Mouse (Mus musculus) heart, embryonic 16.5 days (tissue): ENCODE data around the gene Banf1. TPM values are rescaled to one million over a fixed set of nuclear protein-coding genes. Genes with fewer than 3 reads are reported as not detected.
A peak's percentile ranks its signal among the peaks of the same experiment; 100 is the strongest.

Experiments used
- ATAC-seq: fragments of 200-750 bp; cut with Nextera tagmentation; replicated peaks from 2 replicates; pipeline ENCODE4 v1.8.0; 2017; ENCODE audit warnings: moderate number of reproducible peaks; ENCODE audit not compliant: insufficient read depth, low FRiP score; ENCODE audit errors: extremely low read depth
- H3K27ac ChIP-seq: fragments of 300-500 bp; sonication (generic); 2 replicates; pipeline ENCODE4 v1.5.1; 2014; ENCODE audit warnings: mild to moderate bottlenecking, low read length, control low read depth, moderate library complexity
- H3K27me3 ChIP-seq: fragments of 300-500 bp; sonication (generic); 2 replicates; pipeline ENCODE4 v1.6.1; 2014; ENCODE audit warnings: low read length, mixed read lengths; ENCODE audit not compliant: control insufficient read depth, insufficient read depth
- H3K36me3 ChIP-seq: fragments of 300-500 bp; sonication (generic); 2 replicates; pipeline ENCODE4 v1.6.1; 2014; ENCODE audit not compliant: control insufficient read depth, insufficient read depth
- H3K4me1 ChIP-seq: fragments of 300-500 bp; sonication (generic); 2 replicates; pipeline ENCODE4 v1.6.1; 2014; ENCODE audit warnings: low read length, mixed read lengths; ENCODE audit not compliant: control insufficient read depth, insufficient read depth
- H3K4me2 ChIP-seq: fragments of 300-500 bp; sonication (generic); 2 replicates; pipeline ENCODE4 v1.6.1; 2014; ENCODE audit warnings: low read depth, mild to moderate bottlenecking, control low read depth, low read length
- H3K4me3 ChIP-seq: fragments of 300-500 bp; sonication (generic); 2 replicates; pipeline ENCODE4 v1.5.1; 2014; ENCODE audit warnings: mild to moderate bottlenecking, control low read depth, low read length
- H3K9ac ChIP-seq: fragments of 300-500 bp; sonication (generic); 2 replicates; pipeline ENCODE4 v1.6.1; 2014; ENCODE audit warnings: low read length, control low read depth
- H3K9me3 ChIP-seq: fragments of 300-500 bp; sonication (generic); replicated peaks from 2 replicates; pipeline ENCODE4 v1.6.1; 2016; ENCODE audit warnings: low read length; ENCODE audit not compliant: control insufficient read depth
- WGBS: fragments of 180-500 bp; shearing (Covaris S2); extraction: QIAGEN DNeasy Blood & Tissue Kit; methylation state at CpG from one replicate; pipeline ENCODE4 v1.1.7; 2014; 5-methylcytosine and 5-hydroxymethylcytosine counted together
- polyA plus RNA-seq: library from polyadenylated mRNA; unstranded; fragments of >200 nt; fragmentation: Nextera tagmentation; extraction: Ambion mirVana; gene quantifications from 2 replicates; pipeline ENCODE4 v1.2.1, GENCODE M21; 2015

Banf1 gene
- polyA plus RNA-seq, 1 experiment from 2014 or later: 465 TPM

DNA sequence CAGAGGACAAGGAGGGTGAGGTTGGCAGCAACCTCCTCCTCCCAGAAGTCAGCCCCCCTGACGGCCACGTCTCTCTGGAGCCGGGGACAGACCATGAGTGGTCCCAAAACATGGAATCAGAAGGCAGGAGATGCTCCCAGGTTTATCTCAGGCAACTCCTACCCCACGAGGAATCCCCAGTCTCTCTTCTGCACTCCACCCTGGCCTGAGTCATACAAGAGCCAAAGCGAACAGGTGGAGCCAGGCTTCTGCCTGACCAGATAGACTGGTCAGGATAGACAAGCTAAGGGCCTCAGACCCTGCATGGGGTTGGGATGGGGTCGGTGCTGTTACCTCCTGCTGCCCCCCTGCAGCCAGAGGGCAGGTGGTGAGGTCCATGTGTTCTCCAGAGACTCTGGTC lies 18.9 kb downstream of the Banf1 start:
- H3K9ac ChIP-seq: no peak overlapping the region

DNA sequence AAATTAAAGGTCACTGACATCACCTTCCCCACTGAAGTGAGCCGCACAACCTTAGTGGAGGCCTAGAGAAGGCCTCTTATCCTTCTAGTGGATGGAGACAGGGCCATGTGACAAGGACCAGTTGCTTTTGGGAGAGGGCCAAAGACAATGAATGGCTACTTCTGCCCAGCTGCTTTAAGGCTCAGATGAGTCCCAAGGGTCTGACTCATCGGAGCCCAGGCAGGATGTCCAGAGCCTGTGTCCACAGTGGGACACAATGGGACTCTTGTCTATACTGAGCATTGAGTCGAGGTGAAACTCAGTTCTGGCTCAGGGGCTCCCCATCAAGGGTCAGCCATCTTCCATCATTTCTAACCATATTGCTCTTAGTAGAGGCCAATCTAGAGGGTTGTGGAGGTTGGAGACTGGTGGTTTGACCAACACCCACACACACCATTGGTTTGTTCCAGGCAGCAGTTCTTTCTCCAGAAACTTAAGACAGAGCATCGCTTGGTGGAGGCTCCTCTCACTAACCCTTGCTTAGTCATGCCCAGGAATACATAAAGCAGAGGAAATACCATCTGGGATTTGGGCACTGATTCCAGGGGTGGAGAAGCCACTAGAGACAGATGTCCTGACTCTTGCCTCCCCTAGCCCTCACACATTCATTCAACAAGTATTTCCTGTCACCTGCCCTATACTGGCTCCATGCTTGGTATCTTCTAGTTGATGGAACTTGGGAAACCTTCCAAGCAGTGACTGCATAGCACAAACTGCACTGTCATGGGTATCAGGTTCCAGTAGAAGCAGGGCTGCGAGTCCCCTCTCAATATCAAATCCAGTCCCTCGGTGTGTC lies 21.5 kb downstream of the Banf1 start:
- H3K4me2 ChIP-seq: no peak overlapping the region
- peak overlapping the region; percentile 32 for H3K27ac ChIP-seq
- ATAC-seq: peak; percentile 71
- no peak overlapping the region for H3K9ac ChIP-seq
- H3K4me3 ChIP-seq: no peak overlapping the region
- no peaks in the 10 kb centered on the region for H3K36me3 ChIP-seq
- WGBS: 55% methylated on average over 6 of the region's 6 CpGs
- H3K27me3 ChIP-seq: no peaks in the 10 kb centered on the region
- no peaks in the 10 kb centered on the region for H3K9me3 ChIP-seq
- peaks cover 10% of the 10 kb centered on the region for H3K4me1 ChIP-seq

More for the DNA sequence above, 18.9 kb downstream of the Banf1 start:
- Histone ChIP-seq H3K9me3 (no peaks in the 10 kb centered on the region), H3K27ac (no peak overlapping the region), H3K27me3 (no peaks in the 10 kb centered on the region), H3K4me2 (no peak overlapping the region), H3K4me1 (peaks cover 10% of the 10 kb centered on the region), H3K36me3 (no peaks in the 10 kb centered on the region), H3K4me3 (no peak overlapping the region)
- no peak for ATAC-seq
- 70% methylated on average over 6 of the region's 6 CpGs for WGBS

DNA sequence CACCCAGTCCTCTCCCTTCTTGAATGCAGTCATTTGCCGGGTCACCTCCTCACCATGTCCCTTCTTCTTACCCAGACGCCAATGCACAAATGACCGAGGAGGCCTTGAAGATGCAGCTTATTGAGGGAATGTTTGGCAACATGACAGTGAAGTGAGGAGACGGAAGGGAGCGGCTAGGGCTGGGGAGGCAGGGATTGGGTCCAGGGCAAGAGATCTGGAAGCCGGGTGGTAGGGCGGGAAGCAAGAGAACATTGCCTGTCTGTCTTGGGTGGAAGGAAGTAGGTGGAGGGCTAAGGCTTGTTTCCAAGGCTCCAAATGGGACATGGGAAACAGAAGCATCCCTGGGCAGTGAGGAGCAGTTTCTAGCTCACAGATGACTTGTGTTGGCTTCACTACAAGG lies 25.6 kb downstream of the Banf1 start:
- no peak overlapping the region for H3K9ac ChIP-seq
- no peaks in the 10 kb centered on the region for H3K27me3 ChIP-seq
- H3K9me3 ChIP-seq: no peaks in the 10 kb centered on the region
- no peak overlapping the region for H3K27ac ChIP-seq
- no peaks in the 10 kb centered on the region for H3K36me3 ChIP-seq
- WGBS: 83% methylated on average over 7 of the region's 7 CpGs
- H3K4me1 ChIP-seq: 0 out of 2 replicates have a peak, but pooled peaks cover 5% of the 10 kb centered on the region
- no peak overlapping the region for H3K4me2 ChIP-seq
- H3K4me3 ChIP-seq: no peak overlapping the region
- ATAC-seq: no peak

DNA sequence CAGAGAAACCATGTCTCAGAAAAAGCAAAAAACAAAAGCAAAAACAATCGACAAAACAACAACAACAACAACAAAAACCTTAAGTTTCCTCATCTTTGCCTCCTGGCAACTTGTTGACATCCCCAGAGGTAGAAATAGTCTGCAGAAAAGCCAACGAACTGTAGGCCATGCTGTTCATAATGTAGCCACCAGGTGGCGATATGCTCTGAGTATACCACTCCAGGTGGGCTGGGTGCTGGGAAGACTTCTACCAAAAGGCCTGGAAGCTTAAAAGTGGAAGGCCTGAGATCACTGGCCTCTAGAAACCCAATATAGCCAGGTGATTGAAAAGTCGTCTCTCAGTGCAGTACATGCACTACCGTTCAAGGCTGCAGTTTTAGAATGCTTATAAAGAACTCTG lies 29.0 kb downstream of the Banf1 start:
- Histone ChIP-seq H3K4me1 (peaks cover 6% of the 10 kb centered on the region), H3K36me3 (no peaks in the 10 kb centered on the region), H3K27ac (no peak overlapping the region), H3K9ac (no peak overlapping the region), H3K27me3 (no peaks in the 10 kb centered on the region), H3K9me3 (no peaks in the 10 kb centered on the region), H3K4me3 (no peak overlapping the region), H3K4me2 (no peak overlapping the region)
- 17% methylated on average over 5 of the region's 5 CpGs for WGBS
- no peak for ATAC-seq

DNA sequence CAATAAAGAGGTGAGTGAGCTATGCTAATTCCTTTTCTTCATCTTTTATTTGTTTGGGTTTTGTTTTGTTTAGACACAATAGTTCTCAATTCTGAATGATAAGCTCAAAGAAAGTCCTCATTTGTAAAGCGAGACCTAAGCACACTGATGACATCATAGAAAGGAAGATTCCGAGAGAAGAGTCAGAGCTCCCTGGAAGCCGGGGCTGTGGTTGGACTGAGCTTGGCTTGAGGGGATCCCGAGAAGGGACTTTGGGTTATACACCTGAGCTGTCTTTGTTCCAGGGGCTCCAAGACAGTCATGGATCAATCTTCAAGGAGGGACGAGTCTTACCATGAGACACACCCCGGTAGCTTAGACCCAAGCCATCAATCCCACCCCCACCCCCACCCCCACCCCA lies 31.5 kb downstream of the Banf1 start, which contains the start of gene Catsper1:
TSS of gene Catsper1 (plus strand) at position 301 of the 400 bp plus-strand sequence.
- H3K4me2 ChIP-seq: no peak within 1 kb of the TSS
- WGBS: 82% methylated on average over 6 of the region's 6 CpGs
- no peak for ATAC-seq

DNA sequence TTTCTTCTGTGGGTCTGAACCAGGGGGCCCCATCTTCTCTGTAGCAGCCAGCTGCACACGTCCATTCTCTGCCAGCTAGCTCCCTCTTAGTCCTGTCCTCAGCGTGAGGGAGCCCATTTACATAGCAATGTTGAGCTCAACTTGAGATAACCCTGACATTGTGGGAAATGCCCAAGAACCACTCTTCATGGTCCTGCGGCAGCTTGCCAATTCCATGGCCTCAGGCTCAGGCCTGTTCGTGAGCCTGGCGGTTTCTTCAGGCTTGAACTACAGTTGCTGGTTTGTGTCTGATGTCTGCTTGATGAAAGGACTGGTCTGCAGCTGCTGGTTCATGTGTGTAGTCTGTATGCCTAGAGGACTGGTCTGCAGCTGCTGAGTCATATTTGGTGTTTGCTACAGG lies 32.2 kb downstream of the Banf1 start:
- H3K27ac ChIP-seq: peak overlapping the region; percentile 39
- H3K9me3 ChIP-seq: no peaks in the 10 kb centered on the region
- H3K27me3 ChIP-seq: no peaks in the 10 kb centered on the region
- peaks cover 6% of the 10 kb centered on the region for H3K4me1 ChIP-seq
- no peak overlapping the region for H3K4me2 ChIP-seq
- H3K9ac ChIP-seq: no peak overlapping the region
- H3K36me3 ChIP-seq: no peaks in the 10 kb centered on the region
- H3K4me3 ChIP-seq: no peak overlapping the region
- ATAC-seq: no peak
- 34% methylated on average over 5 of the region's 5 CpGs for WGBS

More for the DNA sequence above, 31.5 kb downstream of the Banf1 start, which contains the start of gene Catsper1:
- H3K27ac ChIP-seq: peak within 1 kb of the TSS; percentile 39
- H3K4me3 ChIP-seq: no peak within 1 kb of the TSS
- peaks cover 6% of the 10 kb centered on the region for H3K4me1 ChIP-seq
- H3K9me3 ChIP-seq: no peaks in the 10 kb centered on the region
- no peaks in the 10 kb centered on the region for H3K36me3 ChIP-seq
- H3K9ac ChIP-seq: no peak within 1 kb of the TSS
- no peaks in the 10 kb centered on the region for H3K27me3 ChIP-seq

DNA sequence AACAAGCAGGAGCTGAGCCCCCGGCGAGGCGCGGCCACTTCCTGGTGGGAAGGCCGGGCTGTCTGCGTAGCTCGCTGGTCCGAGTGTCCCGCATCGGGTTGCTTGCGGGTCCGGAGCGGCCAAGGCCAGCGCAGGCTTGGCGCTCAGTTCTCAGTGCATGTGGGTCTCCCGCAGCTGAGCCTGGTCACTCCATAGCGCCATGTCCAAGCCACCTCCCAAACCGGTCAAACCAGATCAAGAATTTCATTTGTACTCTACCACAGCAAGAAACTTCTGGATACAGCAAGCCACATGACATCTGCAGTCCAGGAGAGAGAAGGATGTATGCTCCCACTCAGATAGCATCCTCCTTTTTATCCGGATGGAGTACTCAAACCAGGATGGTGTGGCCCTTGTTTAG lies 39.0 kb downstream of the Banf1 start:
- Histone ChIP-seq H3K27ac (no peak overlapping the region), H3K27me3 (no peaks in the 10 kb centered on the region), H3K4me1 (no peaks in the 10 kb centered on the region), H3K9me3 (no peaks in the 10 kb centered on the region), H3K9ac (no peak overlapping the region), H3K4me3 (no peak overlapping the region), H3K4me2 (no peak overlapping the region), H3K36me3 (no peaks in the 10 kb centered on the region)
- 74% methylated on average over 19 of the region's 19 CpGs for WGBS
- no peak for ATAC-seq

DNA sequence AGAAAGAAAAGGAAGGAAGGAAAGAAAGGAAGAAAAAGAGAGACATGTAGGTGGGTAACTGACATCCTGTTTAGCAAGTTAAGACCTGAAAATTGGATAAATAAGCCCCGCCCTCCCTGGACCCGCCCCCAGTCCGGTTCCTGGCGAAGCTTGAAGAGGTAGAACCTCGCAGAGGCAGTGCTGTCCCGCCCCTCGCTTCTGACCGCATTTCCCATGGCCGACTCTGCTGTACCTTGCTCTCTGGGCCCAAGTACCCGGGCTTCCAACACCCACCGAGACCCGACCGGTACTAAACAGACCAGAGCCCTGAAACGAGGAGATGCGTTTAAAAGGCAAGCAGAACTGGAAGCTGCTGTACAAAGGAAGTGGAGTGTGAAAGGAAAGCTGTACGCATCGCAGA lies 43.2 kb downstream of the Banf1 start:
- Histone ChIP-seq H3K27ac (no peak overlapping the region), H3K9ac (no peak overlapping the region), H3K4me1 (no peaks in the 10 kb centered on the region), H3K4me2 (0 out of 2 replicates have a peak overlapping the region, but pooled peaks have one; percentile 19), H3K36me3 (no peaks in the 10 kb centered on the region), H3K4me3 (no peak overlapping the region), H3K9me3 (no peaks in the 10 kb centered on the region), H3K27me3 (no peaks in the 10 kb centered on the region)
- 44% methylated on average over 17 of the region's 17 CpGs for WGBS
- ATAC-seq: no peak
